Mouse (Mus musculus): Measurements from ENCODE around the gene Slc30a9.

DNA sequence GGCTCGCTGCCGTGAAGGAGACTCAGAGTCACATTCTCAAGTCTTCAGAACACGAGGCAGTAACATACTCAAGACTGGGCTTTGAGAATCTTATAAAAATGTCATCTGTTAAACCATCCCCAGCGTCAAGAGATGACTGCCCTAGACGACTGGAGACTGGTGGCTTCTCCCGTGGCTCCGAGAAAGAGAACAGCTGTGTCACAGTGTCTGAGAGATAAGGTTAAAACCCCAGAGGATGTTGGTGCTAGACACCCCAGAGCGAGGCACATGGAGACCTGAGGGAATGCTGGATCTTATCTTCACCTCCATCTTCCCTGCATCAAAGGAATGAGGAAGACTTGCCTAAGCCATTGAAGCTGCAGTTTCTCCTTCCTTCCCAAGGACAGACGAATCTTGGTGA lies 98.2 kb downstream of the Slc30a9 start:
- TF ChIP-seq POLR2A (IDR thresholded peaks at IDR 0.05; ENCODE audit: borderline replicate concordance, insufficient read depth, low read length) (no peak), CTCF (IDR thresholded peaks at IDR 0.05; ENCODE audit: borderline replicate concordance, insufficient read depth, low read depth, low read length) (no peak)

Data from cerebellum, adult 2 months (tissue).